Mouse (Mus musculus) midbrain, embryonic 13.5 days (tissue): Measurements from ENCODE around the gene Prps1. TPM values are rescaled to one million over a fixed set of nuclear protein-coding genes. Genes with fewer than 3 reads are reported as not detected.
"Not testable (repeated sequence)": the region's sequence is repeated elsewhere in the genome, so short reads cannot be mapped to it uniquely, and the experiment has no call there.

Source experiments
- ATAC-seq: fragments of 200-750 bp; cut with Nextera tagmentation; 2 replicates; pipeline ENCODE4 v1.8.0; 2017; ENCODE audit warnings: mild to moderate bottlenecking, moderate TSS enrichment, moderate library complexity
- H3K27ac ChIP-seq: fragments of 300-500 bp; sonication (generic); 2 replicates; pipeline ENCODE4 v1.5.1; 2015; ENCODE audit warnings: inconsistent platforms, mild to moderate bottlenecking, moderate library complexity
- H3K27me3 ChIP-seq: fragments of 300-500 bp; sonication (generic); 2 replicates; pipeline ENCODE4 v1.6.1; 2015; ENCODE audit warnings: mild to moderate bottlenecking, inconsistent platforms
- H3K36me3 ChIP-seq: fragments of 300-500 bp; sonication (generic); 2 replicates; pipeline ENCODE4 v1.6.1; 2015; ENCODE audit warnings: mild to moderate bottlenecking, inconsistent platforms
- H3K4me1 ChIP-seq: fragments of 300-500 bp; sonication (generic); replicated peaks from 2 replicates; pipeline ENCODE4 v1.6.1; 2015; ENCODE audit warnings: inconsistent platforms
- H3K4me2 ChIP-seq: fragments of 300-500 bp; sonication (generic); replicated peaks from 2 replicates; pipeline ENCODE4 v1.6.1; 2015; ENCODE audit warnings: moderate library complexity, mild to moderate bottlenecking, inconsistent platforms
- H3K4me3 ChIP-seq: fragments of 300-500 bp; sonication (generic); replicated peaks from 2 replicates; pipeline ENCODE4 v1.5.1; 2015; ENCODE audit warnings: mild to moderate bottlenecking, inconsistent platforms
- H3K9ac ChIP-seq: fragments of 300-500 bp; sonication (generic); replicated peaks from 2 replicates; pipeline ENCODE4 v1.6.1; 2015; ENCODE audit warnings: mild to moderate bottlenecking, inconsistent platforms
- H3K9me3 ChIP-seq: fragments of 300-500 bp; sonication (generic); 2 replicates; pipeline ENCODE4 v1.6.1; 2016; ENCODE audit warnings: mild to moderate bottlenecking, inconsistent platforms
- WGBS: fragments of 180-500 bp; shearing (Covaris S2); methylation state at CpG from one replicate; pipeline ENCODE4 v1.1.7; 2015; 5-methylcytosine and 5-hydroxymethylcytosine counted together
- polyA plus RNA-seq: library from polyadenylated mRNA; unstranded; fragments of >200 nt; fragmentation: Nextera tagmentation; extraction: Ambion mirVana; gene quantifications from 2 replicates; pipeline ENCODE4 v1.2.1, GENCODE M21; 2015

Prps1 gene
- polyA plus RNA-seq, 1 experiment from 2014 or later: 64.2 TPM

GRCm38 (mm10) chrX:140456751-140457491 is 508 bp downstream of the Prps1 start:
- peak overlapping the region; percentile 65 for H3K9ac ChIP-seq
- peaks cover 17% of the 10 kb centered on the region; the same call in 1 of the 2 replicates for H3K27me3 ChIP-seq
- H3K9me3 ChIP-seq: no peaks in the 10 kb centered on the region
- WGBS: 31% methylated on average over 39 of the region's 39 CpGs
- 0 out of 2 replicates have a peak, but pooled peaks cover 9% of the 10 kb centered on the region for H3K4me1 ChIP-seq
- no peaks in the 10 kb centered on the region for H3K36me3 ChIP-seq
- peak overlapping the region; percentile 55 for H3K4me3 ChIP-seq
- H3K27ac ChIP-seq: peak overlapping the region; percentile 25; the same call in 1 of the 2 replicates
- H3K4me2 ChIP-seq: peak overlapping the region; percentile 57
- ATAC-seq: peak; percentile 78

GRCm38 (mm10) chrX:140457502-140457901 is 1.1 kb downstream of the Prps1 start:
- no peaks in the 10 kb centered on the region for H3K36me3 ChIP-seq
- peak overlapping the region; percentile 65 for H3K9ac ChIP-seq
- ATAC-seq: no peak; the same call in 1 of the 2 replicates
- H3K4me1 ChIP-seq: 0 out of 2 replicates have a peak, but pooled peaks cover 9% of the 10 kb centered on the region
- H3K27me3 ChIP-seq: peaks cover 17% of the 10 kb centered on the region; the same call in 1 of the 2 replicates
- no peak overlapping the region for H3K27ac ChIP-seq
- no peaks in the 10 kb centered on the region for H3K9me3 ChIP-seq
- peak overlapping the region; percentile 57 for H3K4me2 ChIP-seq
- H3K4me3 ChIP-seq: peak overlapping the region; percentile 55
- 22% methylated on average over 12 of the region's 12 CpGs for WGBS

- Histone ChIP-seq H3K4me1 (no peaks in the 10 kb centered on the region), H3K27me3 (peaks cover 7% of the 10 kb centered on the region; the same call in 1 of the 2 replicates), H3K4me2 (no peak overlapping the region), H3K9ac (no peak overlapping the region), H3K36me3 (0 out of 2 replicates have a peak, but pooled peaks cover 5% of the 10 kb centered on the region), H3K9me3 (no peaks in the 10 kb centered on the region), H3K27ac (no peak overlapping the region), H3K4me3 (no peak overlapping the region)
- WGBS: 90% methylated on average over 6 of the region's 6 CpGs
- no peak for ATAC-seq
Measured at GRCm38 (mm10) chrX:140478231-140478630, 21.8 kb downstream of the Prps1 start.

GRCm38 (mm10) chrX:140479171-140479570 is 22.8 kb downstream of the Prps1 start:
- Histone ChIP-seq H3K36me3 (0 out of 2 replicates have a peak, but pooled peaks cover 5% of the 10 kb centered on the region), H3K9ac (no peak overlapping the region), H3K27ac (no peak overlapping the region), H3K4me1 (no peaks in the 10 kb centered on the region), H3K4me2 (no peak overlapping the region), H3K9me3 (no peaks in the 10 kb centered on the region), H3K27me3 (peaks cover 11% of the 10 kb centered on the region; the same call in 1 of the 2 replicates), H3K4me3 (no peak overlapping the region)
- 61% methylated on average over 4 of the region's 5 CpGs for WGBS
- no peak for ATAC-seq

GRCm38 (mm10) chrX:140489174-140489573 is 32.8 kb downstream of the Prps1 start:
- WGBS: 91% methylated on average over 1 of the region's 1 CpGs

GRCm38 (mm10) chrX:140490203-140490602 is 33.8 kb downstream of the Prps1 start:
- Histone ChIP-seq H3K9ac (no peak overlapping the region), H3K27me3 (peaks cover 40% of the 10 kb centered on the region), H3K4me3 (no peak overlapping the region), H3K4me2 (no peak overlapping the region), H3K4me1 (no peaks in the 10 kb centered on the region), H3K36me3 (no peaks in the 10 kb centered on the region), H3K27ac (no peak overlapping the region), H3K9me3 (no peaks in the 10 kb centered on the region)
- ATAC-seq: no peak
- WGBS: 86% methylated on average over 3 of the region's 3 CpGs

More at GRCm38 (mm10) chrX:140489174-140489573, 32.8 kb downstream of the Prps1 start:
- no peak overlapping the region for H3K4me3 ChIP-seq
- no peak for ATAC-seq
- no peak overlapping the region for H3K4me2 ChIP-seq
- H3K36me3 ChIP-seq: no peaks in the 10 kb centered on the region
- H3K9me3 ChIP-seq: no peaks in the 10 kb centered on the region
- peaks cover 36% of the 10 kb centered on the region for H3K27me3 ChIP-seq
- H3K27ac ChIP-seq: no peak overlapping the region
- no peak overlapping the region for H3K9ac ChIP-seq
- H3K4me1 ChIP-seq: no peaks in the 10 kb centered on the region

- no peak for ATAC-seq
- Histone ChIP-seq H3K9ac (no peak overlapping the region), H3K36me3 (no peaks in the 10 kb centered on the region), H3K9me3 (no peaks in the 10 kb centered on the region), H3K4me1 (no peaks in the 10 kb centered on the region), H3K4me2 (no peak overlapping the region), H3K27ac (no peak overlapping the region), H3K4me3 (no peak overlapping the region), H3K27me3 (peaks cover 48% of the 10 kb centered on the region)
- WGBS: 57% methylated on average over 10 of the region's 10 CpGs
Measured at GRCm38 (mm10) chrX:140491884-140492571, 35.6 kb downstream of the Prps1 start.

- no peaks in the 10 kb centered on the region for H3K4me1 ChIP-seq
- H3K9ac ChIP-seq: no peak overlapping the region
- no peaks in the 10 kb centered on the region for H3K36me3 ChIP-seq
- no peak overlapping the region for H3K27ac ChIP-seq
- H3K27me3 ChIP-seq: peaks cover 51% of the 10 kb centered on the region
- no peaks in the 10 kb centered on the region for H3K9me3 ChIP-seq
- no peak for ATAC-seq
- no peak overlapping the region for H3K4me3 ChIP-seq
- no peak overlapping the region for H3K4me2 ChIP-seq
- WGBS: 63% methylated on average over 7 of the region's 7 CpGs
Measured at GRCm38 (mm10) chrX:140493527-140494029, 37.2 kb downstream of the Prps1 start.

GRCm38 (mm10) chrX:140494170-140494569 is 37.8 kb downstream of the Prps1 start:
- H3K27me3 ChIP-seq: peaks cover 51% of the 10 kb centered on the region
- no peak overlapping the region for H3K9ac ChIP-seq
- no peaks in the 10 kb centered on the region for H3K36me3 ChIP-seq
- no peak for ATAC-seq
- 88% methylated on average over 6 of the region's 6 CpGs for WGBS
- no peak overlapping the region for H3K4me2 ChIP-seq
- H3K27ac ChIP-seq: no peak overlapping the region
- H3K4me3 ChIP-seq: no peak overlapping the region
- H3K4me1 ChIP-seq: no peaks in the 10 kb centered on the region
- H3K9me3 ChIP-seq: no peaks in the 10 kb centered on the region

GRCm38 (mm10) chrX:140498431-140498830 is 42.0 kb downstream of the Prps1 start:
- not testable (repeated sequence) for ATAC-seq, H3K9ac ChIP-seq, H3K4me1 ChIP-seq, H3K4me2 ChIP-seq, H3K27ac ChIP-seq, H3K4me3 ChIP-seq, H3K36me3 ChIP-seq, H3K9me3 ChIP-seq
- WGBS: 69% methylated on average over 4 of the region's 4 CpGs
- H3K27me3 ChIP-seq: peaks cover 32% of the 10 kb centered on the region; the same call in 1 of the 2 replicates

GRCm38 (mm10) chrX:140500306-140500705 is 43.9 kb downstream of the Prps1 start:
- Histone ChIP-seq H3K27me3 (peaks cover 21% of the 10 kb centered on the region; the same call in 1 of the 2 replicates), H3K9me3 (no peaks in the 10 kb centered on the region), H3K4me1 (no peaks in the 10 kb centered on the region), H3K36me3 (no peaks in the 10 kb centered on the region), H3K4me2 (no peak overlapping the region), H3K4me3 (no peak overlapping the region), H3K27ac (no peak overlapping the region), H3K9ac (no peak overlapping the region)
- 81% methylated on average over 5 of the region's 5 CpGs for WGBS
- ATAC-seq: no peak
